Mouse (Mus musculus) megakaryocyte, embryonic 14.5 days (primary cell): ENCODE data around the gene Ctxn1. TPM values are rescaled to one million over a fixed set of nuclear protein-coding genes. Genes with fewer than 3 reads are reported as not detected.

Source experiments
- H3K27me3 ChIP-seq: replicated peaks from 2 replicates; pipeline ENCODE3; 2012; ENCODE audit warnings: inconsistent platforms
- H3K36me3 ChIP-seq: replicated peaks from 2 replicates; pipeline ENCODE3; 2012; ENCODE audit warnings: low read length, inconsistent platforms, mixed read lengths
- H3K4me1 ChIP-seq: 2 replicates; pipeline ENCODE4 v1.6.1; 2012; ENCODE audit warnings: inconsistent platforms
- H3K4me3 ChIP-seq: replicated peaks from 2 replicates; pipeline ENCODE3; 2012; ENCODE audit warnings: moderate library complexity, mild to moderate bottlenecking, inconsistent platforms
- H3K9me3 ChIP-seq: 2 replicates; pipeline ENCODE4 v1.6.1; 2012; ENCODE audit warnings: inconsistent platforms
- FLI1 ChIP-seq: IDR thresholded peaks from 2 replicates; pipeline ENCODE4 v1.6.1; 2012; ENCODE audit warnings: low read length, inconsistent platforms, mixed read lengths
- GATA1 ChIP-seq: IDR thresholded peaks from 3 replicates; pipeline ENCODE4 v1.6.1; 2012; ENCODE audit warnings: mixed read lengths, low read length, inconsistent platforms, borderline replicate concordance
- polyA plus RNA-seq: library from polyadenylated mRNA; stranded (reverse); fragments of >175 nt; gene quantifications from 2 replicates; pipeline ENCODE4 v1.2.3, GENCODE M21; 2012; ENCODE audit warnings: low replicate concordance; ENCODE audit not compliant: insufficient read depth

The Ctxn1 gene
- polyA plus RNA-seq, 1 experiment: 4.9 TPM

DNA sequence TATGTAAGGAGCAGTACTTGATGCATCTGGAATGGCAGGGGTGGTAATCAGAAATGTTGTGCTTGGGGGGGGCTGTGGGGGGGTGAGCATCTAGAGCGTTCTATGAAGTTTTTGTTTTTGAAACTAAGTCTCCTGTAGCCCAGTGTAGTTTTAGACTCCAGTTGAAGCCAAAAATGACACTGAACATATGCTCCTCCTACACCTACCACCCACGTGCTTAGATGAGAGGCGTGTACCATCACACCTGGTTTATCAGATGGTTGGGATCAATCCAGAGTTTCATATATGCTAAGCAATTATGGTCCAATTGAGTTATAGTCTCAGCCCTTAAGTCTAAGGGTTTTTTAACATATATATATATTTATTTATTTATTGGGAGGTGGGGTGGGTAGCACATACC lies 39.5 kb downstream of the Ctxn1 start:
- peaks cover 54% of the 10 kb centered on the region for H3K27me3 ChIP-seq
- peaks cover 45% of the 10 kb centered on the region for H3K4me1 ChIP-seq
- no peak overlapping the region for H3K4me3 ChIP-seq
- TF ChIP-seq GATA1 (no peak), FLI1 (no peak)
- no peaks in the 10 kb centered on the region for H3K36me3 ChIP-seq
- H3K9me3 ChIP-seq: no peaks in the 10 kb centered on the region

DNA sequence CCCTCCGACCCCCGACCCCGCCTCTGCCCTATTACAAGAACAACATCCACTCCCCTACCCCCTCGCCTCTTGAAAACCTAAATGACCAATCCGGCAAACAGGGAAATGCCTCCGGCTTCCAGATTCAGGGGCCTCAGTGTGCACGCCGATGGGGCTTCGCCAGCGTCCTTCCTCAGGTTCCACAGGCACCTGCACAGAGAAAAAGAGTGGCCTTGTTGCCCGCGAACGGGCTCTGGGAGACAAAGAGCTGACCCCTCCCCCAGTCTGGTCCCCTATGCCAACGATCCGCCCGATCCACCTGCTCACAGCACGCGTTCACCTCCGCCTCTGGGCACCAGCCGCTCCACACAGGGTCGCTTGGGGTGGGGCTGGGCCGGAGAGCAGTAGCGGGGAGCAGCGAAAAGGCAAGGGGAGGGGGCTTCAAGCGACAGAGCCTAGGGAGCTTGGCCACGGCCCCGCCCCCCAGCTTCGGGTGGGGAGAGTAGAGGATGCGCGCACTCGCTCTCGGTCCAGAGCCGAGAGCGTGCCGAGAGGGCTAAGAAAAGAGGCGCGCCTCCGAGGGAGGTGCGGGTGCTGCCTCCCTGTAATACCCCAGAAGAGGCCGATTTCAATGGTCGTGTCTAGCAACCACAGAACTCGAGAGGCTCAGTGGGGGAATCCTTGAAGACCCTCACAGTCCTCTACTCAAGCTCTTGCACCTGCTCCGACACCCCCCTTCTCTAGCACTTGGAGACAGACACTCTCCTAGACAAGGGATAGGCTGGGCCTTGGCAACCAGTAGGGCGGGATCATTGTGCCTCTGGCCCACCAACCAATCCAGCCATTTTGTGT lies 42.1 kb downstream of the Ctxn1 start, which contains the start of gene Prr36:
Gene Prr36 (minus strand): TSS at position 669 of the 831 bp plus-strand sequence.
- H3K4me1 ChIP-seq: peaks cover 58% of the 10 kb centered on the region
- TF ChIP-seq GATA1 (no peak), FLI1 (no peak)
- H3K27me3 ChIP-seq: peaks cover 62% of the 10 kb centered on the region
- no peaks in the 10 kb centered on the region for H3K36me3 ChIP-seq
- H3K4me3 ChIP-seq: peak within 1 kb of the TSS; percentile 83
- H3K9me3 ChIP-seq: no peaks in the 10 kb centered on the region

DNA sequence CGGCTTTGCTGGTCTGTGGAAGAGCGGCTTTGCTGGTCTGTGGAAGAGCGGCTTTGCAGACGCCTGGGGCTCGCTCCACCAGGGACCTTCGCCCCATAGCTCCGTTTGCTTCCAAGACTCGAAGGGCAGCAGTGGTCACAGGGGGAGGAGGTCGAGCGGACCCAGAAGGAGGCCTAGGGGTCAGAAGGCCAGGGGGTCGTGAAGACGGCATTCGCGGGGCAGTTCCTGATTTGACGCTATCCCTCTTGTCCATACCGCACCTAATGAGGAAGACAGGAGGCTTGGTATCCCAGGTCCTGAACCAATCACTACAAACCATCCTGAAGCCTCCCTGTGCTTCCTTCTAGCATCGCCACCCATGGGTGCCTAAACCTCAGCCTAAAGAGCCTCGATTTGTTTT lies 42.8 kb downstream of the Ctxn1 start:
- Histone ChIP-seq H3K4me1 (peaks cover 51% of the 10 kb centered on the region), H3K4me3 (peak overlapping the region; percentile 21), H3K27me3 (peaks cover 62% of the 10 kb centered on the region), H3K36me3 (no peaks in the 10 kb centered on the region), H3K9me3 (no peaks in the 10 kb centered on the region)
- TF ChIP-seq GATA1: no peak

DNA sequence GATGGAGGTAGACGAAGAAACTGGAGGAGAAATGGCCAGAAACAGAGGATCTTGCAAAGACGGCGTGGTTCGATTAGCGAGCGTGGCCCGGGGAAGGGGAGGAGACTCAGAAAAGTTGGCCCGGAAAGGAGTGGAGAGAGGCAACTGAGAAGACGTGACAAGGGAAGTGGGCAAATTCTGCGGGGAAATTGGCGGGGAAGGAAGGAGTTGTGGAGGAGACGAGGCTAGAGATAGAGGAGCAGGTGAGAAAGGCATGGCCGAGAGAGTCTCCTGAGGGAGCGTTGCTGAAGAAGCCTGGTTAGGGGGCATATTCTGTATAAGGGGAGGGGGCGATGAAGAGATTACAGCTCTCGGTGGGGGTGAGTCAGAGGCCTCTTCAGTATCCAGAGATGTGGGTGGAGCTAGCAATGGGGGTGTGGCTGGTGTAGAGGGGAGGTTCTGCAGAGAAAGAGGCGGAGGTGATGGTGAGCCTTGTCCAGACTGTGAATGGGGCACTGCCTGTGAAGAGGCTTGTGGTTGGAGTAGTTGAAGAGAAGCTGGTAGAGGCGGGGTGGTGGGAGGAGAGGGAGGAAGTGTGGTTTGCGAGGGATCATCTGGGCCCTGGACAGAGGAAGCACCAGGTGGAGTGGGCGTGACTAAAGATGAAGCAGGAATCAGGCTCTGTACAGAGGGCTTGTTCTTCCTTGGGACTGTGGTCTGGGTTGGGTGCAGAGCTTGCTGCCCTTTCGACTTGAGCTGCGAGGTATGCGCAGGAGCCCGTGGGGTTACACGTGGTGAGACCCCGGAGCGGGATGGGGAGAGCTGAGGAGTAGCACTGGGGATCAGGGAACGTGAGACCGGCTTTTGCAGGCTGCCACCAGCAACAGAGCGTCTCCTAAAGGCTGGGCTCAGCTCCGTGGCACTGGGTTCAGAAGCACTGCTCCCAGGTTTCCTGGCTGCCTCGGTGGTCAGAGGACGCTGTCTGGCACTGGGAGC lies 44.8 kb downstream of the Ctxn1 start:
- Histone ChIP-seq H3K4me1 (peaks cover 53% of the 10 kb centered on the region), H3K36me3 (peaks cover 14% of the 10 kb centered on the region), H3K27me3 (peaks cover 71% of the 10 kb centered on the region), H3K9me3 (peaks cover 17% of the 10 kb centered on the region), H3K4me3 (peak overlapping the region; percentile 92)
- TF ChIP-seq FLI1 (no peak), GATA1 (no peak)

GRCm38 (mm10) chr8:4213210-4214005 lies 45.7 kb downstream of the Ctxn1 start:
- TF ChIP-seq GATA1: no peak
- TF ChIP-seq FLI1: no peak
- Histone ChIP-seq H3K4me3 (peak overlapping the region; percentile 92), H3K4me1 (peaks cover 53% of the 10 kb centered on the region), H3K9me3 (peaks cover 21% of the 10 kb centered on the region), H3K27me3 (peaks cover 70% of the 10 kb centered on the region), H3K36me3 (peaks cover 14% of the 10 kb centered on the region)

DNA sequence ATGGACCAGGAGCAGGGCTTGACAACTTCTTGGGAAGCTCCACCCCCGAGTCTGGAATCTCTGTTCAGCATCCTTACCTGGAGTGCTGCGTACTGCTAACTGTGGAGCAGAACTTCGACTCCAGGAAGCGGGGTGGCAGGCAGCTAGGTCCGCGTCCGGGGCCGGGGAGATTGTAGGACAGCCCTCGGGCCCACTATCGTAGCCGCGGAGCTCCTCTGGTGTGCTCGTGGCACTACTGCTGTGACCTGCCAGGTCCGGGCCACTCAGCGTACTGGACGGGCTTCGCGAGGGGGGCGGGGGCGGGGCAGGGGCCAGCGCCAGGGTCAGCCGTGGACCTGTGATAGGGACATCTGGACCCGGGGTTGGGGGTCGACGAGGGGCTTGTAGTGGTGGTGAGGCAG lies 46.3 kb downstream of the Ctxn1 start:
- Histone ChIP-seq H3K9me3 (peaks cover 21% of the 10 kb centered on the region), H3K4me1 (peaks cover 53% of the 10 kb centered on the region), H3K36me3 (peaks cover 14% of the 10 kb centered on the region), H3K27me3 (peaks cover 64% of the 10 kb centered on the region), H3K4me3 (peak overlapping the region; percentile 92)
- TF ChIP-seq GATA1 (no peak), FLI1 (no peak)

- no peak for TF ChIP-seq FLI1
- TF ChIP-seq GATA1: no peak
- Histone ChIP-seq H3K4me1 (peaks cover 45% of the 10 kb centered on the region), H3K4me3 (no peak overlapping the region), H3K9me3 (peaks cover 21% of the 10 kb centered on the region), H3K27me3 (peaks cover 56% of the 10 kb centered on the region), H3K36me3 (peaks cover 26% of the 10 kb centered on the region)
Observed at GRCm38 (mm10) chr8:4211097-4211496, 48.0 kb downstream of the Ctxn1 start.

Other genes with a start within 250 kb of the Ctxn1 start
- not detected in 2 replicates for gene Cd209f, start 153.4 kb downstream of the Ctxn1 start, polyA plus RNA-seq
- not detected in 2 replicates for gene Cd209g, start 125.2 kb downstream of the Ctxn1 start, polyA plus RNA-seq
- 12.6 and 12.9 TPM in 2 replicates for gene Evi5l, start 92.7 kb downstream of the Ctxn1 start, polyA plus RNA-seq
- 0.22 TPM in 1 of 2 replicates, not detected in the other for gene Prr36, start 41.8 kb downstream of the Ctxn1 start, polyA plus RNA-seq
- not detected in 2 replicates for gene Lrrc8e, start 32.4 kb downstream of the Ctxn1 start, polyA plus RNA-seq
- 92.1 and 123 TPM in 2 replicates for gene Map2k7, start 20.5 kb downstream of the Ctxn1 start, polyA plus RNA-seq
- 12.4 TPM in 1 of 2 replicates, not detected in the other for gene Gm49320, start 20.4 kb downstream of the Ctxn1 start, polyA plus RNA-seq
- gene Tgfbr3l, start 11.1 kb downstream of the Ctxn1 start, polyA plus RNA-seq: 35.3 and 93.0 TPM in 2 replicates
- 62.0 and 69.9 TPM in 2 replicates for gene Snapc2, start 6.2 kb downstream of the Ctxn1 start, polyA plus RNA-seq
- 14.2 and 43.5 TPM in 2 replicates for gene Timm44, start 16.6 kb upstream of the Ctxn1 start, polyA plus RNA-seq
- 3.3 TPM in 1 of 2 replicates, not detected in the other for gene Ccl25, start 65.9 kb upstream of the Ctxn1 start, polyA plus RNA-seq
- gene Elavl1, start 66.1 kb upstream of the Ctxn1 start, polyA plus RNA-seq: 25.6 and 41.2 TPM in 2 replicates
- 2.4 TPM in 1 of 2 replicates, not detected in the other for gene Cers4, start 233.8 kb upstream of the Ctxn1 start, polyA plus RNA-seq